Mouse (Mus musculus) c-Kit-positive CD71-positive TER-119-negative erythroid progenitor cells, embryonic 14.5 days (primary cell): ENCODE measurements around the gene Naa60.
"Not testable (repeated sequence)": the region's sequence is repeated elsewhere in the genome, so short reads cannot be mapped to it uniquely, and the experiment has no call there.

Experiments used
- DNase-seq: peaks from one replicate; pipeline ENCODE4 v3.0.0-alpha.2; 2013; ENCODE audit warnings: low read depth

The Naa60 gene

DNA sequence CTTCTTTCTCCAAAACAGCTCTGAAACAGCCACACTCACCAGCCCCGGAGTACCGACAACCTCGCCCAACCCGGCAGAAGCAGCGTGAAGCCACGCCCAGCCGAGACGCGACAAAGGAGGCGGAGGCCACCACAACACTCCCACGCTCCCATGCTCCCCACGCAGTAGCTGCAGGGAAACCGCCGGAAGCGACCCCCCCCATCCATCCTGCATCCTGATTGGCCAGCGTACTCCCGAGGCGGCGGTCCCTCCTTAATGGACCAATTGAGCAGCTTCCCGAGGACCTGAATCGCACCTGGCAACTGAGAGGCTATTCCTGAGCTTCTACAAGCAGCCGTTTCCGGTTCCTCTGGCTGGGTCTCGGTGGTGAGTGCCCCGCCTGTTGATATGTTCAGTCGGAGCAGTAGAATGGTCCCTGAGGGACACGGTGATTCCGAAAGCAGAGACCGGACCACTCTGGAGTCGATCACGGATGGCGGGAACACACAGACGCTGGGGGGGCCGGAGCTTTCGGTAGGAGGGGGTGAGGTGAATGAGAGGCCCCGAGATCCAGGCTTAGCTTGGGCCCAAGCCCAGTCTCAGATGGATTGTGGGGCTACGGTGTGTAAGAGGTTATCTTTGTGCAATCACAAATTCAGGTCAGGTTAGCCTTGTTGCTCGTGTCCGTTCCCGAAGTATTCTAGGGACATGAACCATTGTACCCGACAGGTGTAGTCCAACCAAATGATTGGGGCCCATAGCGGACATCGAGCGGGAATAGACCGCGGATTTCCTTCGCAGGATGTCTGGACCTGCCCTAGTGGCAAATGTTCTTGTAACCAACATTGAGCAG is at the start of gene Naa60:
Naa60 (plus strand) TSS at position 160 of the 832 bp plus-strand sequence.
- DNase-seq: peak; percentile 83

- no peak for DNase-seq
These were observed 44.2 kb upstream of the Naa60 start for GRCm38 (mm10) chr16:3828021-3828420.

DNA sequence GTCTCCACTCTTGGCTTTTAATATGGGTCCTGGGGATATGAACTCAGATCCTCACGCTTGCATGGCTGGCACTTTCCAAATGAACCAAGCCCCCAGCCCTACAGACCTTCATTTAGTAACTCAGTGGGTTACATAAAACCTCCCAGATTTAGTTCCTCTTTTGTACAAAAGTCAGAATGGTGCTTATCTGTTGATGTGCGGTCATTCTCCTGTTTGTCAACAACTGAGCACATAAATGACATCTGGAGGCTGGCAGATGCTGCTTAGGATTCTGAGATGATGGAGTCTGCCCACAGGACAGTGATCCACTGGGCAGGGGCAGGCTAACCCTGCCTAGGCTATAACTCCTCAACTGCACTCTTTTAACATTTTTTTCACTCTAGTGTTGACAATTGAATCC is 42.4 kb upstream of the Naa60 start:
- DNase-seq: no peak

GRCm38 (mm10) chr16:3830588-3831109 is 41.5 kb upstream of the Naa60 start, which contains the start of gene Olfr15:
Gene Olfr15 (plus strand): TSS chr16:3830878.
- no peak for DNase-seq

DNA sequence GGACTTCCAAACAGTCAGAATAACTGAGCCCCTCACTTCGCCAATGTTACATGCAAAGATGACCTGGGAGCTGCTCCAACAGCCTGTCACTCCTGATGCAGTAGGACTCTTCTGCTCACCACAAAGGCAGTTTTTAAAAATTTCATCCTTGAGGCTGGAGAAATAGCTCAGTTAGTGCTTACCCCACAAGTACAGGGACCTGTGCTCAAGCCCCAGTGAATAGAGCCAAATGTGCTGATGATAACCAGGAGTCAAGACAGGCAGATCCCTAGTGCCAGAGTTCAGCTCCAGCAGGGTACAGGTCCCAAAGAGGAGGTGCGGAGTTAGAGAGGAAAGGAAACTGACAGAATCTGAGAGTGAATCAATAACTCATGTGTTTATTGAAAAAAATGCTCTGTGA is 36.7 kb upstream of the Naa60 start:
- no peak for DNase-seq

GRCm38 (mm10) chr16:3839157-3839885 is 32.9 kb upstream of the Naa60 start:
- no peak for DNase-seq

DNA sequence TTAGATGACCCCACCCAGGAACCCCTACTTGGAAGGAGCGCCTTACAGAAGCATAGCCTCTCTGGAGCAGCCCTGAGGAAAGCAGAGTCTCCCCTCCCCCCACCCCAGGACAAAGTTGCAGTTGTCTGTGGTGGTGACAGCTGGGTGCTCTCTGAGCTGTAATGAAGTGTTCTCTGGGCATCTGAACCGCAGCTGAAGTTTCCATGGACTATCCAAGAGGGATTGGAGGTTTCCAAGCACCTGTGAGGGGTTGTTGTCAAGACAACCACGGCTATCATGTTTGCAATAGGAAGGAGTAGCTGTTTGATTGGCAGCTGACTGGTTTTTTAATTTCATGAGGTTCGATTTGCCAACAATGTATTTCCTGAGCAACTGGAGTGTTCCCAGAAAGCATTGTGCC is 29.2 kb upstream of the Naa60 start:
- no peak for DNase-seq

GRCm38 (mm10) chr16:3843796-3844195 is 28.4 kb upstream of the Naa60 start:
- no peak for DNase-seq

DNA sequence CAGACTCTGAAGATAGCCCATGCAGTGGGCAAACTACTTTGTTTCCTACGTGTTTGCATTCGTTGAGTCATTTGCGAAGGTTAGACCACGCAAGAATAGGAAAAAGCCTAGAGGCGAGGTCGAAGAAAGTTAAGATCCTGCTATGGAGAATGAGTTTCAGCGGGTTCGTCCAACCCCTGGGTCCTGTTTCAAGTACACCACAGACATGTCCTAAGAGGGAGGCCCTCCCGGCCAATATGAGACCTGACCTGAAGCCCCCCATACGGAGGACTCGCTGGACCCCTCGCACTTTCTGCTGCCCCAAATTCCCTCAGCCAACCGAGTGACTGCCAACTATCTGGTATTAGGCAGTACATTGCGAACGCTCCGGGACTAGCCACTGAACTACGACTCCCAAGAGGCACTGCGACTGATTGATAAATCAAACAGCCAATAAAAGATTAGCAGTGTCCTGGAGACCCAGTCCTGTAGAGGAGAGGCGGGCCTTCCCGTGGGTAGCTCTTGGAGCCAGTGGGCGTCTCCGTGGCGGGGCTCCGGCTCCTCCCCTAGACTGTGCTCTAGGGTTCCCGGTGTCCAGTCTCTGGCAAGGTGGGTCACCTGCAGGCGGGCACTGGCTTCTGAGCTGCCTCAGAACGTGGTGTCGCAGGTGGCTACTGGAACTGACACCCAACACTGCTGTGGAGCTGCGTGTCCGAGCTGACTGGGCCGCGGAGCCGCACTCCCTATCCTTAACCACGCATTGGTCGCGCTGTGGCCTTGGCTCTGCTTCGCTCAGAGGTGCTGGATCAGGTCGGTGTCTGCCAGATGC is 25.3 kb upstream of the Naa60 start, which contains the start of gene Zfp174:
Zfp174 (plus strand) TSS at position 558 of the 808 bp plus-strand sequence.
- peak; percentile 94 for DNase-seq

DNA sequence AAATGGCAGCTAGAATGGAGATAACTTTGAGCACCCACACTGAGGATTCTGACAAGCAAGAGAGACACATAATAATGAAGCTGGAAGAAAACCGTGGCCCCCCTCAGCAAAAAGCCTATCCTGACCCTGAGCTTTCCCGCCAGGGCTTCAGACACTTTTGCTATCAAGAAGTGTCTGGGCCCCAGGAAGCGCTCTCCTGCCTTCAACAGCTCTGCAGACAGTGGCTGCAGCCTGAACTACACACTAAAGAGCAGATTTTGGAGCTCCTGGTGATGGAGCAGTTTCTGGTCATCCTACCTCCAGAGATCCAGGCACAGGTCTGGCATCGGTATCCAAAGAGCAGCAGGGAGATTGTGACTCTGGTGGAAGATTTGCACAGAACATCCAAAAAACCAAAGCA is 24.3 kb upstream of the Naa60 start:
- no peak for DNase-seq

GRCm38 (mm10) chr16:3848416-3848815 is 23.8 kb upstream of the Naa60 start:
- no peak for DNase-seq

- DNase-seq: not testable (repeated sequence)
These were observed 20.9 kb upstream of the Naa60 start for GRCm38 (mm10) chr16:3851301-3851700.

GRCm38 (mm10) chr16:3852586-3852985 is 19.6 kb upstream of the Naa60 start:
- DNase-seq: no peak

DNA sequence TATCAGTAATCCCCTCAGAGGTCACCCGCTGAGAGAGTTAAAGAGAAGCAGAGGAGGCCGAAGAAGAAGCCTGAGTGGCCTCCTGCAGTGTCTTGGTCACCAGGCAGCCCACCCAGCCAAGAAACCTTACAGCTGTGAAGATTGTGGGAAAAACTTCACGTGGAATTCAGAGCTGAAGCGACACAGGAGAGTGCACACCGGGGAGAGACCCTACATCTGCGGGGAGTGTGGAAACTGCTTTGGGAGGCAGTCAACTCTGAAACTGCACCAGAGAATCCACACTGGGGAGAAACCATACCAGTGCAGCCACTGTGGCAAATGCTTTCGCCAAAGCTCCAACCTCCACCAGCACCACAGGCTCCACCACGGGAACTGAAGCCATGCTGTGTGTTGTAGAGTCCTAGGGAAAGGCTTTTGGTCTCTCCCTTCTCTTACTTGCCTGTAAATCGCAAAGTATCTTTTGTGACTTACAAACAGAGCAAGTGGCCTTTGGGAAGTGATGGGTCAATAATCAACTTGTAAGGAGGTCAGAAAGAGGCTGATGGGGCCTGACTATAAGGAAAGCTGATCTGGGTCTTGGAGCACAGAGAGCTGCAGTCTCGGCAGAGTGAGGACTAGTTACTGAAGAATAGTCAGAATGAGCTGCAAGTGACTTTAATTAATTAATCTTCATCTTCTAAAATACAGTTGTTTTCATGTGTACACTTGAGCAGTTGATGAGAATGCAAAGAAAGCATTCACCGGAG is 17.6 kb upstream of the Naa60 start:
- DNase-seq: no peak

GRCm38 (mm10) chr16:3855776-3856175 is 16.4 kb upstream of the Naa60 start:
- no peak for DNase-seq

GRCm38 (mm10) chr16:3859254-3859653 is 12.9 kb upstream of the Naa60 start:
- no peak for DNase-seq

DNA sequence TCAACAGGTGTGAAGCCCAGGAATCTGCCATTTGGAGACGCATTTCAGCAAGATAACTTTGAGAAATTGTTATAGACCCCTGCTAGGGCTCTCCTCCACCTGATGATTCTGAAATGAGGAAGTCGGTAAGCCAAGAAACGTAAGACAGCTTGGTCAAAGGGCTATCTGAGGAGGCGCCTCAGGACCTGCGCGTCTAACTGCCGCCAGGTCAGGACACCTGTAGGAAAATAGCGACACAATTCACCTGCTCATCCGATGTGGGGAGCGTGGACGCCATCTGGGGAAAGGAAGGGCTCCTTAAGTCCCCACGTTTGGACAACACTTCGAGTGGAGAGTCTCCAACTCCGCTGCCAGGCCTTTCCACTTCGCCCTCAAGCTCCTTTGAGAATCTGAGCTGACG is 360 bp upstream of the Naa60 start:
- DNase-seq: no peak

- no peak for DNase-seq
These were observed 4.2 kb downstream of the Naa60 start for GRCm38 (mm10) chr16:3876346-3876745.

DNA sequence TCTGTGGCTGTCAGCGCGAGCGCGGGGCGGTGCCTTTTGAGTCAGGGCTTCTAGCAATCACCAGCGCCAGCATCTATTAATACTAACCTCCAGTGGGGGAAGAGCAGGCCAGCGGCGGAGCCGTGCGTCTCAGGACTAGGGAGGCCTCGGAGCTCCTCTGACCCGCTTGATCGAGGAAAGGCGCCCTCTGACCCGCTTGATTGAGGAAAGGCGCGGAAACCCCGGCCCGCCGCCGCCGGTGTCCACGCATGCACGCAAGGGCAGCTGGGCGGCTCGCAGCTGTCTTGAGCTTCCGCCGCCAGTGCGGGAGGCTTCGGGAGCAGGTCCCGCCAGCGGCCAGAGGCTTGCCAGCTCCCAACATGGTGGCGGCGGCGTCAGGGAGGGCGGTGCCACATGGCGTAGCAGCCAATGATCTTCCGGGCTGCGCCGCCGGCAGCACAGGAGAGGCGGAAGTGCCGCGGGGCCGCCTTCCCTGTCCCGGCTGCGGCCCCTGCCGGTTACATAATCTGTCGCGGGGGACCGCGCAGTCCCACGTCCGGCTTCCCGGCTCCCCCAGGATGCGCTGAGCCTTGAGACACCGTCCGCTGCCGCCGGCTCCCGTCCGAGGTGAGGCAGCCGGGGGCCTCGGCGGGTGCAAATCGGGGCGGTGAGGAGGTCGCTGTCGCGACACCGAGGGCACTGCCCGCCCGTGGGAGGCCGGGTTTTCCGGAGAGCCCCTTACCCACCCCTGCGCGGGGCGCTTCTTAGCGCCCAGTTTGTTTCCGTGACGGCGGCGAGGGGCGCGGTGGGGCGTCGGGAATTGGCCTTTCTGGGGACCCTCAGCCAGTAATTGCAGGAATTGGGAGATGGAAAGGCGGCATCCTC is 12.3 kb downstream of the Naa60 start, which contains the start of the genes Zfp597 and Gm20695:
Zfp597 (minus strand) TSS at position 361 of the 864 bp plus-strand sequence.
Gm20695 (plus strand) TSS at position 448 of the 864 bp plus-strand sequence.
- peak; percentile 90 for DNase-seq

GRCm38 (mm10) chr16:3885065-3885670 is 13.0 kb downstream of the Naa60 start:
- no peak for DNase-seq
